Mouse (Mus musculus): ENCODE measurements around the gene Git2.

DNA sequence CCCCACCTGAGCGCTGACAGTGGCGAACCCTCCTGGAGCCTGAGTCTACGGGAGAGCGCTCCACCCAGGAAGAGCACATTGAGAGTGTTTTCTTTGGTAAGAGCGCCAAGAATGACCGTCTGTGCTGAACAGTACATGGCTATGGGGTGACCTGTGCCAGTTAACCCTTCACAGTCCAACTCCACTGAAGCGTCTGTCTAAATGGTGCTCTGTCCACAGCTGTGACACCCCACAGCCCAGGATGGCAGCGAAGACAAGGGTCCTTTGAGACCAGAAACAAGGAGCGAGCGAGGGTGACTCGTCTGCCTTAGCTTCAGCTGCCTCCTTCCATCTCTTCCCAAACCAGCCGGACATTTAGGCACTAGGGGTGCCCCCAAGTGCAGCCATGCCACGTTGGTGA lies 86.6 kb downstream of the Git2 start:
- TF ChIP-seq CTCF (IDR thresholded peaks at IDR 0.05; ENCODE audit: borderline replicate concordance, extremely low read depth, insufficient read depth, insufficient read length) (no peak), POLR2A (IDR thresholded peaks at IDR 0.05; ENCODE audit: borderline replicate concordance, extremely low read depth, insufficient read depth, insufficient read length, poor library complexity, severe bottlenecking) (no peak)

Measured in brain, embryonic 14.5 days (tissue).